In the genomic region with DNA sequence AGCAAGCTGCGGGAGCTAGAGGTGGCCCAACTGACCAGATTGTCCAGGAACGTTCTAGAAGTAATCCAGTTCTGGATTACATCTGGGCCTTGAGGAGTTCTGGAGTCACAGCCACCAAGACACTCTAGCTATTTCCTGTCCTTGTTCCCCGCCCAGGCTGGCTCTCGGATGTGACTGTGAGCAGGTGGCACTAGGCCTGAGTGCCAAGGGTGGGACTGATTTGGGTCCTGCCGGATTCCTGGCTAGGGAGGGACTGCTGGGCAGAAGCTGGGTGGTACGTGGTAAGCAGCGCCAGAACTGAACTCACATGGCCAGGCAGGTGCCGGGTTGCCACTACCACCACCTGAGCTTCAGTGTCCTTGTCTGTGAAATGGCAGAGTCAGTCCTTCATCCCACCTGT, we compare ENCODE assay signal across 14 mouse cellular contexts. TPM values are rescaled to one million over a fixed set of nuclear protein-coding genes. Genes with fewer than 3 reads are reported as not detected.
DNase-seq lines count a peak whose midpoint lies in the region; ATAC-seq and TF ChIP-seq lines count a peak whose summit lies in the region.
"Had no signal": no experiment of that assay in that cellular context is flagged by ENCODE, and none has a peak within 500 bp of the region (broad histone marks: within the 10 kb centered on the region; RNA-seq: fewer than 3 reads in every experiment).

No protein-coding gene starts in this region.

- peak overlapping the region; percentile 8; the same call in 1 of the 2 replicates for H3K9ac ChIP-seq in kidney, embryonic 14.5 days (ENCODE audit: low read depth, low read length)
- no peak overlapping the region for H3K9ac ChIP-seq in kidney, embryonic 16.5 days (replicated peaks; ENCODE audit: low read length)
- H3K9ac ChIP-seq in MEL (ENCODE audit: control insufficient read depth, low read depth, low read length, poor library complexity, severe bottlenecking): peak overlapping the region; percentile 8; the same call in 1 of the 2 replicates
- 0 out of 2 replicates have a peak overlapping the region, but pooled peaks have one; percentile 38 for H3K9ac ChIP-seq in heart, embryonic 14.5 days (ENCODE audit: low read length)
- H3K9ac ChIP-seq: forebrain, embryonic 15.5 days; hindbrain, embryonic 13.5 days; limb, embryonic 15.5 days had no signal

- no peak overlapping the region for H3K4me3 ChIP-seq in kidney, embryonic 14.5 days (ENCODE audit: low read length)
- H3K4me3 ChIP-seq in kidney, embryonic 16.5 days (ENCODE audit: low read length): no peak overlapping the region
- H3K4me3 ChIP-seq in MEL (ENCODE audit: control insufficient read depth in 1 of 2, insufficient read depth in 1 of 2, low read depth in 2 of 2, low read length in 2 of 2): no peak overlapping the region
- no peak overlapping the region for H3K4me3 ChIP-seq in heart, embryonic 14.5 days (ENCODE audit: control insufficient read depth in 1 of 2, insufficient read depth in 1 of 2, low read depth in 1 of 2, low read length in 2 of 2)
- H3K4me3 ChIP-seq: forebrain, embryonic 15.5 days; hindbrain, embryonic 13.5 days; limb, embryonic 15.5 days had no signal

- DNase-seq in MEL (ENCODE audit: low read depth, low spot score): no peak
- DNase-seq in lung, postnatal 14 days: peak; percentile 51
- DNase-seq in ovary, postnatal 10 days (ENCODE audit: low spot score): no peak
- no peak for DNase-seq in cerebellum, postnatal 4 days (ENCODE audit: low spot score in 2 of 2)
- DNase-seq in cerebellum, postnatal 14 days: no peak
- DNase-seq: adrenal gland, postnatal 25 days; layer of hippocampus, adult 9-11 months; thymus, adult 18-20 months had no signal

- 87% methylated on average over 8 of the region's 8 CpGs for WGBS in kidney, embryonic 14.5 days
- WGBS in kidney, embryonic 16.5 days: 86% methylated on average over 8 of the region's 8 CpGs
- 79% methylated on average over 8 of the region's 8 CpGs for WGBS in heart, embryonic 14.5 days

- H3K27me3 ChIP-seq in kidney, embryonic 14.5 days (ENCODE audit: control insufficient read depth, insufficient read depth, low read length): no peaks in the 10 kb centered on the region
- no peaks in the 10 kb centered on the region for H3K27me3 ChIP-seq in kidney, embryonic 16.5 days (ENCODE audit: insufficient read depth, low read length)
- no peaks in the 10 kb centered on the region for H3K27me3 ChIP-seq in MEL (ENCODE audit: control insufficient read depth in 1 of 2, insufficient read depth in 2 of 2, low read length in 2 of 2)
- no peaks in the 10 kb centered on the region for H3K27me3 ChIP-seq in heart, embryonic 14.5 days (ENCODE audit: control insufficient read depth, insufficient read depth, low read length)
- H3K27me3 ChIP-seq: forebrain, embryonic 15.5 days; hindbrain, embryonic 13.5 days; limb, embryonic 15.5 days had no signal

- TF ChIP-seq RAD21 in MEL (IDR thresholded peaks at IDR 0.05; ENCODE audit: low read depth, low read length): no peak

- no peak overlapping the region for H3K27ac ChIP-seq in kidney, embryonic 14.5 days (ENCODE audit: low read depth, low read length)
- H3K27ac ChIP-seq in kidney, embryonic 16.5 days (ENCODE audit: low read length): no peak overlapping the region
- H3K27ac ChIP-seq in MEL (ENCODE audit: control insufficient read depth, low read depth, low read length): peak overlapping the region; percentile 80
- H3K27ac ChIP-seq in heart, embryonic 14.5 days (replicated peaks in 1 of 2; ENCODE audit: control insufficient read depth in 1 of 2, insufficient read depth in 1 of 2, low read depth in 2 of 2, low read length in 2 of 2): peak overlapping the region in 1 of 2 experiments; percentile 59; a peak in 2 of 4 replicates
- H3K27ac ChIP-seq: forebrain, embryonic 15.5 days; hindbrain, embryonic 13.5 days; limb, embryonic 15.5 days had no signal

- peaks cover 42% of the 10 kb centered on the region; the same call in 1 of the 2 replicates for H3K79me2 ChIP-seq in MEL (ENCODE audit: control insufficient read depth, insufficient read depth, low read length, poor library complexity)

- no peak for TF ChIP-seq POLR2A in MEL (IDR thresholded peaks at IDR 0.05; ENCODE audit: control insufficient read depth in 1 of 2, insufficient read depth in 1 of 2, low read depth in 1 of 2, low read length in 2 of 2, poor library complexity in 1 of 2)

- H3K4me1 ChIP-seq in kidney, embryonic 14.5 days (ENCODE audit: control insufficient read depth, insufficient read depth, low read length): peaks cover 11% of the 10 kb centered on the region; the same call in 1 of the 2 replicates
- peaks cover 21% of the 10 kb centered on the region for H3K4me1 ChIP-seq in kidney, embryonic 16.5 days (ENCODE audit: insufficient read depth, low read length)
- H3K4me1 ChIP-seq in MEL (ENCODE audit: control insufficient read depth in 1 of 2, insufficient read depth in 2 of 2, low read length in 2 of 2): peaks cover 34 to 57% of the 10 kb centered on the region in 2 experiments
- H3K4me1 ChIP-seq in heart, embryonic 14.5 days (ENCODE audit: control insufficient read depth in 2 of 2, insufficient read depth in 2 of 2, low read length in 2 of 2): peaks cover 17 to 35% of the 10 kb centered on the region in 2 experiments
- H3K4me1 ChIP-seq: forebrain, embryonic 15.5 days had no signal

- H3K36me3 ChIP-seq in kidney, embryonic 14.5 days (ENCODE audit: control insufficient read depth, insufficient read depth, low read length): no peaks in the 10 kb centered on the region
- H3K36me3 ChIP-seq in kidney, embryonic 16.5 days (ENCODE audit: insufficient read depth, low read length): no peaks in the 10 kb centered on the region
- peaks cover 21 to 41% of the 10 kb centered on the region in 2 experiments for H3K36me3 ChIP-seq in MEL (ENCODE audit: control insufficient read depth in 1 of 2, insufficient read depth in 2 of 2, low read length in 2 of 2)
- peaks cover 3% of the 10 kb centered on the region; the same call in 1 of the 2 replicates for H3K36me3 ChIP-seq in heart, embryonic 14.5 days (ENCODE audit: control insufficient read depth, insufficient read depth, low read length)
- H3K36me3 ChIP-seq: forebrain, embryonic 15.5 days had no signal

- TF ChIP-seq CTCF in MEL (IDR thresholded peaks at IDR 0.05 in 2 of 3, conservative IDR thresholded peaks at IDR 0.05 in 1 of 3; ENCODE audit: control insufficient read depth in 1 of 3, insufficient read depth in 1 of 3, low read depth in 2 of 3, low read length in 3 of 3, poor library complexity in 1 of 3, severe bottlenecking in 1 of 3): no peak

- ATAC-seq in kidney, embryonic 14.5 days (ENCODE audit: low FRiP score, low TSS enrichment): no peak
- ATAC-seq in kidney, embryonic 16.5 days (ENCODE audit: low FRiP score, low TSS enrichment): no peak
- no peak for ATAC-seq in heart, embryonic 14.5 days (ENCODE audit: insufficient number of reproducible peaks, insufficient read depth, low FRiP score, low read depth)
- ATAC-seq: forebrain, embryonic 15.5 days had no signal

- no peak overlapping the region for H3K4me2 ChIP-seq in kidney, embryonic 14.5 days (replicated peaks; ENCODE audit: low read depth, low read length)
- no peak overlapping the region for H3K4me2 ChIP-seq in kidney, embryonic 16.5 days (replicated peaks; ENCODE audit: low read depth, low read length)
- peak overlapping the region; percentile 5; the same call in 1 of the 2 replicates for H3K4me2 ChIP-seq in heart, embryonic 14.5 days (ENCODE audit: low read length)
- H3K4me2 ChIP-seq: forebrain, embryonic 15.5 days; hindbrain, embryonic 13.5 days; limb, embryonic 15.5 days had no signal

- no peak for TF ChIP-seq EP300 in MEL (IDR thresholded peaks at IDR 0.05; ENCODE audit: low read depth in 1 of 2, low read length in 2 of 2)

- no peaks in the 10 kb centered on the region for H3K9me3 ChIP-seq in kidney, embryonic 14.5 days (ENCODE audit: control insufficient read depth, low read length)
- no peaks in the 10 kb centered on the region for H3K9me3 ChIP-seq in kidney, embryonic 16.5 days (ENCODE audit: low read length)
- no peaks in the 10 kb centered on the region for H3K9me3 ChIP-seq in MEL (replicated peaks; ENCODE audit: insufficient read depth, low read length)
- no peaks in the 10 kb centered on the region for H3K9me3 ChIP-seq in heart, embryonic 14.5 days (ENCODE audit: control insufficient read depth, low read length)
- H3K9me3 ChIP-seq: forebrain, embryonic 15.5 days; hindbrain, embryonic 13.5 days; limb, embryonic 15.5 days had no signal

TF ChIP-seq in MEL, 35 proteins besides CTCF, POLR2A, EP300 and RAD21:
- peak; percentile 85; the same call in 1 of the 2 replicates for TF ChIP-seq POLR2AphosphoS5 (IDR thresholded peaks at IDR 0.05; ENCODE audit: borderline replicate concordance, low read depth, low read length)
- no peak for TF ChIP-seq ZC3H11A (IDR thresholded peaks at IDR 0.05; ENCODE audit: low read depth, low read length)
- no peak for TF ChIP-seq USF2 (IDR thresholded peaks at IDR 0.05; ENCODE audit: borderline replicate concordance in 1 of 2, insufficient read depth in 1 of 2, low read depth in 1 of 2, low read length in 2 of 2)

RNA-seq across cellular contexts. Expression of a gene that starts 26.7 kb away (rescaled TPM):
- 47.8 and 66.1 TPM in 2 replicates for polyA plus RNA-seq in kidney, embryonic 14.5 days (2014; fragmentation: Nextera tagmentation; extraction: Ambion mirVana)
- polyA plus RNA-seq in kidney, embryonic 16.5 days (2015; fragmentation: Nextera tagmentation; extraction: Ambion mirVana): 85.7 and 92.4 TPM in 2 replicates
- 110 and 117 TPM in 2 replicates for total RNA-seq in MEL (2012; rRNA removed)
- polyA plus RNA-seq in MEL (2012; ENCODE audit: insufficient read depth in 1 of 2, insufficient read length in 2 of 2, low read depth in 1 of 2, low replicate concordance in 2 of 2, missing spikeins in 1 of 2): 100 to 1,000 TPM; 237 to 832 TPM
- polyA plus RNA-seq in heart, embryonic 14.5 days (2014; fragmentation: Nextera tagmentation; extraction: Ambion mirVana): 57.1 and 58.2 TPM in 2 replicates

RNA-seq across cellular contexts. Expression of a gene that starts 39.8 kb away (rescaled TPM):
- 55.7 and 76.0 TPM in 2 replicates for polyA plus RNA-seq in kidney, embryonic 14.5 days (2014; fragmentation: Nextera tagmentation; extraction: Ambion mirVana)
- polyA plus RNA-seq in kidney, embryonic 16.5 days (2015; fragmentation: Nextera tagmentation; extraction: Ambion mirVana): 62.8 and 64.5 TPM in 2 replicates
- total RNA-seq in MEL (2012; rRNA removed): 173 and 199 TPM in 2 replicates
- polyA plus RNA-seq in MEL (2012; ENCODE audit: insufficient read depth in 1 of 2, insufficient read length in 2 of 2, low read depth in 1 of 2, low replicate concordance in 2 of 2, missing spikeins in 1 of 2): 100 to 1,000 TPM in 1 of 2 experiments, not detected in 1; 244 TPM
- polyA plus RNA-seq in heart, embryonic 14.5 days (2014; fragmentation: Nextera tagmentation; extraction: Ambion mirVana): 22.7 and 24.3 TPM in 2 replicates

RNA-seq across cellular contexts. Expression of a gene that starts 58.7 kb away (rescaled TPM):
- 118 and 156 TPM in 2 replicates for polyA plus RNA-seq in kidney, embryonic 14.5 days (2014; fragmentation: Nextera tagmentation; extraction: Ambion mirVana)
- 147 and 151 TPM in 2 replicates for polyA plus RNA-seq in kidney, embryonic 16.5 days (2015; fragmentation: Nextera tagmentation; extraction: Ambion mirVana)
- 128 and 146 TPM in 2 replicates for total RNA-seq in MEL (2012; rRNA removed)
- 10 to 100 TPM in 1 of 2 experiments, not detected in 1; 89.4 TPM for polyA plus RNA-seq in MEL (2012; ENCODE audit: insufficient read depth in 1 of 2, insufficient read length in 2 of 2, low read depth in 1 of 2, low replicate concordance in 2 of 2, missing spikeins in 1 of 2)
- 77.5 and 81.4 TPM in 2 replicates for polyA plus RNA-seq in heart, embryonic 14.5 days (2014; fragmentation: Nextera tagmentation; extraction: Ambion mirVana)
